Mouse (Mus musculus) liver, embryonic 12.5 days (tissue): ENCODE measurements at regions not wholly inside any gene's neighbourhood (a gene's known extent, or its start where the extent isn't known, plus 50 kb on each side); places are given as distances from the start of the nearest gene placed in this dataset.
"Not testable (repeated sequence)": the region's sequence is repeated elsewhere in the genome, so short reads cannot be mapped to it uniquely, and the experiment has no call there.

ENCODE experiments used
- ATAC-seq: fragments of 200-750 bp; cut with Nextera tagmentation; 2 replicates; pipeline ENCODE4 v1.8.0; 2017; ENCODE audit warnings: moderate number of reproducible peaks, mild to moderate bottlenecking, moderate library complexity
- H3K27ac ChIP-seq: fragments of 300-500 bp; sonication (generic); 2 replicates; pipeline ENCODE4 v1.5.1; 2016; ENCODE audit warnings: mild to moderate bottlenecking
- H3K27me3 ChIP-seq: fragments of 300-500 bp; sonication (generic); replicated peaks from 2 replicates; pipeline ENCODE4 v1.6.1; 2016; ENCODE audit warnings: mild to moderate bottlenecking, moderate library complexity
- H3K36me3 ChIP-seq: fragments of 300-500 bp; sonication (generic); 2 replicates; pipeline ENCODE4 v1.6.1; 2016; ENCODE audit warnings: mild to moderate bottlenecking, moderate library complexity
- H3K4me1 ChIP-seq: fragments of 300-500 bp; sonication (generic); 2 replicates; pipeline ENCODE4 v1.6.1; 2016
- H3K4me2 ChIP-seq: fragments of 300-500 bp; sonication (generic); 2 replicates; pipeline ENCODE4 v1.6.1; 2016; ENCODE audit warnings: mild to moderate bottlenecking, moderate library complexity
- H3K4me3 ChIP-seq: fragments of 300-500 bp; sonication (generic); 2 replicates; pipeline ENCODE4 v1.5.1; 2016; ENCODE audit warnings: mild to moderate bottlenecking, moderate library complexity
- H3K9ac ChIP-seq: fragments of 300-500 bp; sonication (generic); 2 replicates; pipeline ENCODE4 v1.6.1; 2016; ENCODE audit warnings: mild to moderate bottlenecking, moderate library complexity
- H3K9me3 ChIP-seq: fragments of 300-500 bp; sonication (generic); replicated peaks from 2 replicates; pipeline ENCODE4 v1.6.1; 2016; ENCODE audit warnings: mild to moderate bottlenecking, moderate library complexity
- WGBS: fragments of 180-500 bp; shearing (Covaris S2); methylation state at CpG from one replicate; pipeline ENCODE4 v1.1.7; 2016; ENCODE audit not compliant: insufficient replicate concordance; 5-methylcytosine and 5-hydroxymethylcytosine counted together

DNA sequence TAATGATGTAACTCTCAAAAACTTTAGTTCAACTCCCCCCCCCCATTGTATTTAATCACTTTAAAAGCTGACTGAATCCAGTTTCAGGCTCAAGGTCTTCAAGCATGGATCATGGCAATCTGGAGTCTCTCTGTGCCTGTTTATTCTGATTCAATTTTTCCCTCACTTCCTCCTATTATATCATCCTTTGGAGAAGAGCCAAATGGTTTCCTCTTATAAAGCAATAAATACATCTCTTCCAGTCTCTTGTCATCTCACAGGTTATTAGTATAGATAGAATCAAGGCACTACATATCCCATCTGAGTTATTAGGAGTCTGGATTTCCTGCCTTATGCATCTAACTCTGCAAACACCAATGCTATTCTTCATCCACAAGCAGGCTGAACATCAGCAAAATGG is 530.2 kb upstream of the Pdcd1 start:
- no peaks in the 10 kb centered on the region for H3K36me3 ChIP-seq
- no peak overlapping the region for H3K4me2 ChIP-seq
- no peaks in the 10 kb centered on the region for H3K27me3 ChIP-seq
- no peaks in the 10 kb centered on the region for H3K4me1 ChIP-seq
- no peaks in the 10 kb centered on the region for H3K9me3 ChIP-seq
- no peak overlapping the region for H3K27ac ChIP-seq
- H3K9ac ChIP-seq: no peak overlapping the region
- H3K4me3 ChIP-seq: no peak overlapping the region
- ATAC-seq: no peak

GRCm38 (mm10) chr1:94581650-94582405 is 529.5 kb upstream of the Pdcd1 start:
- 34% methylated on average over 4 of the region's 4 CpGs for WGBS
- no peak overlapping the region for H3K27ac ChIP-seq
- ATAC-seq: no peak
- no peak overlapping the region for H3K9ac ChIP-seq
- no peaks in the 10 kb centered on the region for H3K4me1 ChIP-seq
- no peaks in the 10 kb centered on the region for H3K9me3 ChIP-seq
- H3K4me3 ChIP-seq: no peak overlapping the region
- no peaks in the 10 kb centered on the region for H3K36me3 ChIP-seq
- no peak overlapping the region for H3K4me2 ChIP-seq
- H3K27me3 ChIP-seq: no peaks in the 10 kb centered on the region

- Histone ChIP-seq H3K27ac (no peak overlapping the region), H3K9ac (no peak overlapping the region), H3K4me2 (no peak overlapping the region), H3K9me3 (no peaks in the 10 kb centered on the region), H3K4me1 (no peaks in the 10 kb centered on the region), H3K4me3 (no peak overlapping the region), H3K36me3 (no peaks in the 10 kb centered on the region), H3K27me3 (no peaks in the 10 kb centered on the region)
- no peak for ATAC-seq
- WGBS: 70% methylated on average over 4 of the region's 4 CpGs
These were observed 480.6 kb upstream of the Pdcd1 start for GRCm38 (mm10) chr1:94532773-94533541.

DNA sequence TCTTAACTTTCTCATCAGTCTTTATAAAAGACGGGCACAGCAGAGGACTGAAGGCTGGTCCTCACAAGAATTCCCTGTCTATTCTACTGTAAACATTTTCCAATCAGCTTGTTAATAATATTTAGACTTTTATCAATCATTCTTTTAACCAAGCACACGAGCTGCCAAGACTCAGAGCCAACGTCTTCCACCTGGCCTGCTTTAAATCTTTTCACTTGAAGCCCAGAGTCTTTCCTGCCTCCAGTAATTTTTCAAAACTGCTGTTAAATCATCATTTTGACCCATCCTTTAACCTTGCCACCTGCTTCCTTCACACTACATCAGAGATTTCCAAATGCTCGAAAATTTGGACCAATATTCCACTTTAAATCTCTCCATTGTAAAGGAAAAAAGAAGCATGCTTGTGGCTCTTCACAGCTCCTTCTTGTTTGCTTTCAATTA is 451.7 kb upstream of the Pdcd1 start:
- WGBS: 57% methylated on average over 4 of the region's 4 CpGs
- no peak overlapping the region for H3K9ac ChIP-seq
- ATAC-seq: no peak
- H3K27me3 ChIP-seq: no peaks in the 10 kb centered on the region
- H3K4me3 ChIP-seq: no peak overlapping the region
- H3K27ac ChIP-seq: no peak overlapping the region
- no peaks in the 10 kb centered on the region for H3K36me3 ChIP-seq
- no peaks in the 10 kb centered on the region for H3K4me1 ChIP-seq
- H3K9me3 ChIP-seq: no peaks in the 10 kb centered on the region
- H3K4me2 ChIP-seq: no peak overlapping the region

DNA sequence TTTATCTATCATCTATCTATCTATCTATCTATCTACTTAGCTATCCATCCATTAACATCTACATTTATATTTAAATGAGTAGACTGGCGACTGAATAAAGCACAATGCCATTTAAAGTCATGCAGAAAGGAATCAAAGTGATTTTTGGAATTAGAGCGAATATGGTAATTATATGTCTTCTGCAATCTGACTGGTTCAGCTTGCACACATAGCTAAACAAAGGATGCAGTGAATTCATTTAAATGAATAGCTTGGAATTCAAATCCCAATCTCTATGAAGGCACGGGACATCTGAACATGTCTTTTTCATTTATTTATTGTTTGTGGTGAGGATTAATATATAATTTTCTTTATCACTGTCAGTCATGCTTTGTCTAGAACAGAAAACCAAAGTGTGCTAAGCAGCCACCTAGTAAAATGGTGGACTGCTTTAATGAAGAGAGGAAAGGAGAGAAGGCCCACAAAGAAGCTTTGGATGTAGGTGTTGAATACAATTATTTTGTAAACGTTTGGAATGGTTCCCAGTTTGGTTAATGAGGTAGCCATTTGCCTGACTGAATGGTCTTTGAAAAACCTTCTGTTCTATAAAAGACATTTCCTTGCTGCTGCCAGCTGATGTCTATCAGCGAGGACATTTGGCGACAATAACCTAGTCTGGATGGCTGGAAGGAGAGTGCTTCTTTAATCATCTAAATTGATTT is 451.2 kb upstream of the Pdcd1 start:
- no peak overlapping the region for H3K9ac ChIP-seq
- no peaks in the 10 kb centered on the region for H3K27me3 ChIP-seq
- 66% methylated on average over 6 of the region's 6 CpGs for WGBS
- no peaks in the 10 kb centered on the region for H3K36me3 ChIP-seq
- ATAC-seq: no peak
- H3K9me3 ChIP-seq: no peaks in the 10 kb centered on the region
- H3K27ac ChIP-seq: no peak overlapping the region
- no peaks in the 10 kb centered on the region for H3K4me1 ChIP-seq
- H3K4me2 ChIP-seq: no peak overlapping the region
- no peak overlapping the region for H3K4me3 ChIP-seq

DNA sequence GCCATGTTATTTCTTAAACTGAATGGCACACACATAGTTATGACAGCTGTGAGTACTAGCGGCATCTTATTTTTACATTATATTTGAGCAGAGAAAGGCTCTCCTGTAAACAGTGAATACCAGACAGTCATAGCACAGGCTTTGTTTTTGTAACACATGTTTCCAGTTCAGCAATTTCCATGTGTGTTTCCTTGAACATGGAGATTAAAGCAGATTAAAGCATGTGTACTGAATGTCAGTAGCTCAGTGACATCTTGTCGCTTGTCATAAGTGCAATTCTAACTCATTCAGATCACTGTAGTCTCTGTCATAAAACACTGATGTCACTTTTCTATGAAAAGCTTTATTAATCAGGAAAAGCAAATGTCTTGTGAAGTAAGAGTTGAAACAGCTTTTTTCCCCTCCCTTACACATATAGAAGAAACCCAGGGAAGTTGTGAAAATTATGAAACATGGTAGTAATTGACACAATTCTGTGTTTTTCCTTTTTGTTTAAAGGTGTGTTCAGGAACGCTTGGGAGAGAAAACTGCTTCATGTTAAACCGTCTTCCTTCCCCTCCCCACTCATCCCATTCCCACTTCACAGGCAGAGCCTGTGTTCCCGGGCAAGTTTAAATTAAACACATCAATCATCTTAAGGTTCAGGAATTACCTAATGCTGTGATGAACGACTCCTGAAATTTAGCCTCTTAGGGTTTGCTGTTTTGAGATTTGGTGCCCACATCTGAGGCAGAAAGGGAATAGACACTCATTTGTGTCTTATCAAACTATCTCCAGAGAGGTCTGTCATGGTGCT is 449.9 kb upstream of the Pdcd1 start:
- 72% methylated on average over 6 of the region's 6 CpGs for WGBS
- Histone ChIP-seq H3K4me3 (no peak overlapping the region), H3K9ac (no peak overlapping the region), H3K4me1 (no peaks in the 10 kb centered on the region), H3K27me3 (no peaks in the 10 kb centered on the region), H3K4me2 (no peak overlapping the region), H3K9me3 (no peaks in the 10 kb centered on the region), H3K27ac (no peak overlapping the region), H3K36me3 (no peaks in the 10 kb centered on the region)
- no peak for ATAC-seq

DNA sequence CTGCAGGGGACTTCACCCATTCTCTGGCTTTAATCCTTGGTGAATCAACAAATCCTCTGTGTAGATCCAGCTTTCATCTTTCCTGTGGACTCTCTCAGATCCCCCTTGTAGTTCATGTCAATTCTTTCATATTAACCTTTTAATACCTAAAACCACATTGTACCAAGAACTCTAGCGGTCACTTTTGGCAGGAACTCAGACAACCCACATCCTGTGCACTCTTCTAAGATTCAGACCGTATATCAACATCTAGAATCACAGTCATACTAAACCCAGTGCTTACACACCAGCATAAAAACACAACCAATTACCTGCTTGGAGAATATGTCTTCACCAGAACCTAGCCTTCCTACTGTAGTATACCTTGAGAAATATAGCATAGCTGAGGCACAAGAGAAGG is 444.6 kb upstream of the Pdcd1 start:
- no peaks in the 10 kb centered on the region for H3K36me3 ChIP-seq
- H3K4me2 ChIP-seq: no peak overlapping the region
- no peak overlapping the region for H3K27ac ChIP-seq
- no peaks in the 10 kb centered on the region for H3K4me1 ChIP-seq
- 50% methylated on average over 2 of the region's 2 CpGs for WGBS
- ATAC-seq: no peak
- no peak overlapping the region for H3K9ac ChIP-seq
- no peaks in the 10 kb centered on the region for H3K9me3 ChIP-seq
- no peak overlapping the region for H3K4me3 ChIP-seq
- H3K27me3 ChIP-seq: no peaks in the 10 kb centered on the region

- no peak overlapping the region for H3K27ac ChIP-seq
- 56% methylated on average over 3 of the region's 3 CpGs for WGBS
- no peak overlapping the region for H3K9ac ChIP-seq
- H3K36me3 ChIP-seq: no peaks in the 10 kb centered on the region
- no peaks in the 10 kb centered on the region for H3K27me3 ChIP-seq
- no peaks in the 10 kb centered on the region for H3K4me1 ChIP-seq
- no peak for ATAC-seq
- no peaks in the 10 kb centered on the region for H3K9me3 ChIP-seq
- no peak overlapping the region for H3K4me3 ChIP-seq
- H3K4me2 ChIP-seq: no peak overlapping the region
These were observed 444.0 kb upstream of the Pdcd1 start for GRCm38 (mm10) chr1:94496341-94496740.

GRCm38 (mm10) chr1:94487062-94487461 is 434.7 kb upstream of the Pdcd1 start:
- H3K4me2 ChIP-seq: no peak overlapping the region
- H3K27me3 ChIP-seq: no peaks in the 10 kb centered on the region
- H3K4me1 ChIP-seq: no peaks in the 10 kb centered on the region
- H3K36me3 ChIP-seq: no peaks in the 10 kb centered on the region
- H3K27ac ChIP-seq: no peak overlapping the region
- H3K4me3 ChIP-seq: no peak overlapping the region
- no peak for ATAC-seq
- 19% methylated on average over 3 of the region's 3 CpGs for WGBS
- H3K9ac ChIP-seq: no peak overlapping the region
- no peaks in the 10 kb centered on the region for H3K9me3 ChIP-seq

DNA sequence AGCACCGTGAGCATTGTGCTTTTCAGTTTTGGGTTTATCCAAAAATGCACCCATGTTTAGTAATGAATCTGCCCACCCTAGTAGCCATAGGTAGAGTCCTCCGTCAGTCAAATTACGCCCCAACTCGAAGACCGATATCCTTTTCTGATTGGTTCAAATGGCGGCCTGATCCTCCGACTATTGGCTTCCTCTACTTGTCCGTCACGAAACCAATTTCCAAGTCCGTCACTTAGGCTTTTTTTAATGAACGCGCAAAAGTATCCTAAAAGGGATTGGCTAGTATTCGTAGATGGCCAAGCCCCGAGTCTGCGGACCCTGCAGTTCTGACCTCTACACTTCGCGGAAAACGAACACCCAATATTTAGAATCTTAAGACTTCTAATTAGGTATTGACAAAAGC is 417.5 kb upstream of the Pdcd1 start:
- not testable (repeated sequence) for H3K9ac ChIP-seq, H3K4me1 ChIP-seq, H3K4me3 ChIP-seq, H3K27me3 ChIP-seq, H3K27ac ChIP-seq, H3K9me3 ChIP-seq, H3K36me3 ChIP-seq, H3K4me2 ChIP-seq
- WGBS: 86% methylated on average over 18 of the region's 18 CpGs
- ATAC-seq: peak; percentile 99

DNA sequence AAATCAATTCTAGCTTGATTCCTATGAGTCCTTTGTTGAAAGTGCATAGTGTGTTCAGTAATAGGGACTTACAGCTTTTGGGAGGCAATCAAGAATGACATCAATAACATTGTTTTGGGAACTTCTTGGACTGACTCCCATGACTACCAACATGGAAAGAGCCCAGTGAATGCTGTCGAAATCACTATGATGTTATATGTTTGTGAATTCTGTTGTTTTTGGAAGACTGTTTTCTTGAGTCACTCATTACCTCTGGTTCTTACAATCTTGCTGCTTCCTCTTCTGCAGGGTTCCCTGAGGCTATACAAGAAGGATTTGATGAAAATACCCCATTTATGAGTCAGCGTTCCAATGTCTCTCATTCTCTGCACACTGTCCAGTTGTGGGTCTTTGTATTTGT is 371.4 kb upstream of the Pdcd1 start:
- H3K27ac ChIP-seq: no peak overlapping the region
- H3K27me3 ChIP-seq: no peaks in the 10 kb centered on the region
- no peaks in the 10 kb centered on the region for H3K36me3 ChIP-seq
- H3K9me3 ChIP-seq: no peaks in the 10 kb centered on the region
- no peak for ATAC-seq
- WGBS: 77% methylated on average over 2 of the region's 2 CpGs
- no peak overlapping the region for H3K4me3 ChIP-seq
- no peaks in the 10 kb centered on the region for H3K4me1 ChIP-seq
- no peak overlapping the region for H3K4me2 ChIP-seq
- no peak overlapping the region for H3K9ac ChIP-seq

- H3K9ac ChIP-seq: no peak overlapping the region
- H3K9me3 ChIP-seq: no peaks in the 10 kb centered on the region
- no peak overlapping the region for H3K4me3 ChIP-seq
- H3K27me3 ChIP-seq: no peaks in the 10 kb centered on the region
- H3K4me1 ChIP-seq: no peaks in the 10 kb centered on the region
- WGBS: 83% methylated on average over 9 of the region's 9 CpGs
- H3K27ac ChIP-seq: no peak overlapping the region
- no peaks in the 10 kb centered on the region for H3K36me3 ChIP-seq
- ATAC-seq: no peak
- no peak overlapping the region for H3K4me2 ChIP-seq
These were observed 360.7 kb upstream of the Pdcd1 start for GRCm38 (mm10) chr1:94413043-94413442.
